Mouse (Mus musculus): Measurements from ENCODE around the gene Prim1. TPM values are rescaled to one million over a fixed set of nuclear protein-coding genes. Genes with fewer than 3 reads are reported as not detected.
"Not testable (repeated sequence)": the region's sequence is repeated elsewhere in the genome, so short reads cannot be mapped to it uniquely, and the experiment has no call there.

The Prim1 gene
- polyA plus RNA-seq, 1 experiment from 2014 or later: 61.6 TPM

GRCm38 (mm10) chr10:128058184-128058583 is 43.2 kb downstream of the Prim1 start:
- peak overlapping the region; percentile 99 for H3K27ac ChIP-seq (replicated peaks; ENCODE audit: low read depth, low read length)
- H3K9me3 ChIP-seq (ENCODE audit: control insufficient read depth, low read length): no peaks in the 10 kb centered on the region
- no peak for DNase-seq (ENCODE audit: low spot score)
- 1% methylated on average over 18 of the region's 18 CpGs for WGBS
- peak overlapping the region; percentile 95 for H3K9ac ChIP-seq (ENCODE audit: low read depth, low read length)
- H3K4me2 ChIP-seq (ENCODE audit: low read depth, low read length): peak overlapping the region; percentile 79
- peaks cover 11% of the 10 kb centered on the region for H3K4me1 ChIP-seq (ENCODE audit: control insufficient read depth, insufficient read depth, low read length)
- H3K27me3 ChIP-seq (replicated peaks; ENCODE audit: control insufficient read depth, insufficient read depth, low read length): no peaks in the 10 kb centered on the region
- peaks cover 13% of the 10 kb centered on the region; the same call in 1 of the 2 replicates for H3K36me3 ChIP-seq (ENCODE audit: control insufficient read depth, insufficient read depth, low read length)
- H3K4me3 ChIP-seq (ENCODE audit: low read depth, low read length): peak overlapping the region; percentile 85
- ATAC-seq (ENCODE audit: low read depth): peak; percentile 10

- H3K27ac ChIP-seq (replicated peaks; ENCODE audit: low read depth, low read length): peak within 1 kb of the TSS; percentile 99
- WGBS: 0% methylated on average over 30 of the region's 72 CpGs
- peak within 1 kb of the TSS; percentile 85 for H3K4me3 ChIP-seq (ENCODE audit: low read depth, low read length)
- peak within 1 kb of the TSS; percentile 79 for H3K4me2 ChIP-seq (ENCODE audit: low read depth, low read length)
- H3K4me1 ChIP-seq (ENCODE audit: control insufficient read depth, insufficient read depth, low read length): peaks cover 11% of the 10 kb centered on the region
- no peaks in the 10 kb centered on the region for H3K27me3 ChIP-seq (replicated peaks; ENCODE audit: control insufficient read depth, insufficient read depth, low read length)
- DNase-seq (ENCODE audit: low spot score): peak; percentile 98
- H3K9ac ChIP-seq (ENCODE audit: low read depth, low read length): peak within 1 kb of the TSS; percentile 95
- H3K9me3 ChIP-seq (ENCODE audit: control insufficient read depth, low read length): no peaks in the 10 kb centered on the region
- peak; percentile 93 for ATAC-seq (ENCODE audit: low read depth)
- peaks cover 16% of the 10 kb centered on the region; the same call in 1 of the 2 replicates for H3K36me3 ChIP-seq (ENCODE audit: control insufficient read depth, insufficient read depth, low read length)
Measured at GRCm38 (mm10) chr10:128058601-128059151, 43.7 kb downstream of the Prim1 start, which contains the start of gene Ptges3. Gene Ptges3 (plus strand): TSS chr10:128058954.

DNA sequence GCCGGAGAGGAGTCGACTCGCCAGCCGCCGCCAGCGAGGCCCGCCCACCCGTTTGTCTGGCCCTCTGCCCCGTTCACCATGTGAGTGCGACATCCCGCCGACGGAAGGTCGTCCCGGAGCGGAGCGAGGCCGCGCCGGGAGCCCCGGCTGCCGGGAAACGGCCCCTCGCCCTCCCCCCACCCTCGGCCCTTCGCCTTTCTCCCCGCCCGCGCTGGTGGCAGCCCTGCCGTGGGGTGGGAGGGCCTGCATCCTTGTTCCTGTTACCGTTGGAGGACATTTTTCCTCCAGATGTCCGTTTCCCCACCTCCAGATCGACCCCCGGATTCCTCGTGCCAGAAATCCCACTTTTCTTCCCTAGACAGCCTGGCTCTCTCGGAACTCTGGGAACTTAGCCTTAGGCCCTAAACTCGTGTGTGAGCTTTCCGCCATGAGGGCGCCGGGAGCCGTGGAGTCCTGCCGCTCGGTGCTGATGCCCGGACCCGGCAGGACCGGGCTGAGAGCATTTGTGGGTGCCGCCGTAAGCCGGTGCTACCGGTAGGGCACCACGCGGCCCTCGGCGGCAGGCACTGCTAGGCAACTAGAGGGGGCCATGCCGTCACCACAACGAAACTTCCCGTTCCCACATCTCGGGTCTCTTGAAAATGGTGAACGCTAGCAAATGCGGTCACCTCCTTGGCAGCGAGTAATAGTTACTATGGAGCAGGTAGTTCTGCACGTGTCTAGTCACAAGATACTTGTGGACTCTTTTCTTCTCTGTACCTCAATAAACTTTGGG is 44.4 kb downstream of the Prim1 start:
- peak; percentile 35 for ATAC-seq (ENCODE audit: low read depth)
- Histone ChIP-seq H3K36me3 (ENCODE audit: control insufficient read depth, insufficient read depth, low read length) (peaks cover 22% of the 10 kb centered on the region; the same call in 1 of the 2 replicates), H3K27me3 (replicated peaks; ENCODE audit: control insufficient read depth, insufficient read depth, low read length) (no peaks in the 10 kb centered on the region), H3K9ac (ENCODE audit: low read depth, low read length) (peak overlapping the region; percentile 95), H3K4me2 (ENCODE audit: low read depth, low read length) (peak overlapping the region; percentile 79), H3K4me1 (ENCODE audit: control insufficient read depth, insufficient read depth, low read length) (peaks cover 11% of the 10 kb centered on the region), H3K4me3 (ENCODE audit: low read depth, low read length) (peak overlapping the region; percentile 85), H3K9me3 (ENCODE audit: control insufficient read depth, low read length) (no peaks in the 10 kb centered on the region), H3K27ac (replicated peaks; ENCODE audit: low read depth, low read length) (peak overlapping the region; percentile 99)
- WGBS: under 1% methylated on average over 32 of the region's 62 CpGs
- peak; percentile 72 for DNase-seq (ENCODE audit: low spot score)

- Histone ChIP-seq H3K9ac (ENCODE audit: low read depth, low read length) (peak overlapping the region; percentile 95), H3K27ac (replicated peaks; ENCODE audit: low read depth, low read length) (no peak overlapping the region)
- WGBS: 81% methylated on average over 5 of the region's 5 CpGs
Measured at GRCm38 (mm10) chr10:128061109-128061508, 46.1 kb downstream of the Prim1 start.

GRCm38 (mm10) chr10:128062221-128062989 is 47.4 kb downstream of the Prim1 start:
- WGBS: 95% methylated on average over 6 of the region's 6 CpGs
- Histone ChIP-seq H3K4me1 (ENCODE audit: control insufficient read depth, insufficient read depth, low read length) (peaks cover 11% of the 10 kb centered on the region), H3K27me3 (replicated peaks; ENCODE audit: control insufficient read depth, insufficient read depth, low read length) (no peaks in the 10 kb centered on the region), H3K27ac (replicated peaks; ENCODE audit: low read depth, low read length) (no peak overlapping the region), H3K9me3 (ENCODE audit: control insufficient read depth, low read length) (no peaks in the 10 kb centered on the region), H3K9ac (ENCODE audit: low read depth, low read length) (no peak overlapping the region), H3K4me3 (ENCODE audit: low read depth, low read length) (no peak overlapping the region), H3K36me3 (ENCODE audit: control insufficient read depth, insufficient read depth, low read length) (peaks cover 39% of the 10 kb centered on the region; the same call in 1 of the 2 replicates), H3K4me2 (ENCODE audit: low read depth, low read length) (no peak overlapping the region)
- ATAC-seq (ENCODE audit: low read depth): no peak
- no peak for DNase-seq (ENCODE audit: low spot score)

More at GRCm38 (mm10) chr10:128061109-128061508, 46.1 kb downstream of the Prim1 start:
- no peaks in the 10 kb centered on the region for H3K9me3 ChIP-seq (ENCODE audit: control insufficient read depth, low read length)
- DNase-seq (ENCODE audit: low spot score) (no peak), ATAC-seq (ENCODE audit: low read depth) (no peak)
- H3K4me2 ChIP-seq (ENCODE audit: low read depth, low read length): peak overlapping the region; percentile 79
- no peaks in the 10 kb centered on the region for H3K27me3 ChIP-seq (replicated peaks; ENCODE audit: control insufficient read depth, insufficient read depth, low read length)
- peaks cover 31% of the 10 kb centered on the region; the same call in 1 of the 2 replicates for H3K36me3 ChIP-seq (ENCODE audit: control insufficient read depth, insufficient read depth, low read length)
- H3K4me1 ChIP-seq (ENCODE audit: control insufficient read depth, insufficient read depth, low read length): peaks cover 11% of the 10 kb centered on the region
- peak overlapping the region; percentile 85 for H3K4me3 ChIP-seq (ENCODE audit: low read depth, low read length)

- H3K9me3 ChIP-seq (ENCODE audit: control insufficient read depth, low read length): no peaks in the 10 kb centered on the region
- 87% methylated on average over 5 of the region's 5 CpGs for WGBS
- H3K4me3 ChIP-seq (ENCODE audit: low read depth, low read length): no peak overlapping the region
- ATAC-seq (ENCODE audit: low read depth) (no peak), DNase-seq (ENCODE audit: low spot score) (no peak)
- no peaks in the 10 kb centered on the region for H3K4me1 ChIP-seq (ENCODE audit: control insufficient read depth, insufficient read depth, low read length)
- H3K27me3 ChIP-seq (replicated peaks; ENCODE audit: control insufficient read depth, insufficient read depth, low read length): no peaks in the 10 kb centered on the region
- no peak overlapping the region for H3K4me2 ChIP-seq (ENCODE audit: low read depth, low read length)
- H3K27ac ChIP-seq (replicated peaks; ENCODE audit: low read depth, low read length): no peak overlapping the region
- H3K36me3 ChIP-seq (ENCODE audit: control insufficient read depth, insufficient read depth, low read length): peaks cover 63% of the 10 kb centered on the region
- no peak overlapping the region for H3K9ac ChIP-seq (ENCODE audit: low read depth, low read length)
Measured at GRCm38 (mm10) chr10:128066072-128066471, 51.1 kb downstream of the Prim1 start.

GRCm38 (mm10) chr10:128069201-128069600 is 54.2 kb downstream of the Prim1 start:
- WGBS: 96% methylated on average over 4 of the region's 4 CpGs

DNA sequence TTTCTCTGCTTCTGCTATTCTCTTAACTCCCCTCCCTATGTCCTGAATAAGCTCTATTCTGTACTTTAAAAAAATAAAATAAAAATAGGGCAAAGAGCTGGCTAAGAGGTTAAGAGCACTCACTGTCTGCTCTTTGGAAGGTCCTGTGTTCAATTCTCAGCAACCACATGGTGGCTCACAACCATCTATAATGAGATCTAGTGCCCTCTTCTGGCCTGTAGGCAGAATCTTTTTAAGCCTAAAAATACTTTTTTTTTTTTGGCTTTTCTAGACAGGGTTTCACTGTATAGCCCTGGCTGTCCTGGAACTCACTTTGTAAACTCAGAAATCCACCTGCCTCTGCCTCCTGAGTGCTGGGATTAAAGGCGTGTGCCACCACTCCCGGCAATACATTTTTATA is 55.5 kb downstream of the Prim1 start:
- H3K9ac ChIP-seq (ENCODE audit: low read depth, low read length); ATAC-seq (ENCODE audit: low read depth); H3K4me1 ChIP-seq (ENCODE audit: control insufficient read depth, insufficient read depth, low read length); H3K4me3 ChIP-seq (ENCODE audit: low read depth, low read length); H3K4me2 ChIP-seq (ENCODE audit: low read depth, low read length); H3K27ac ChIP-seq (replicated peaks; ENCODE audit: low read depth, low read length); H3K9me3 ChIP-seq (ENCODE audit: control insufficient read depth, low read length); H3K27me3 ChIP-seq (replicated peaks; ENCODE audit: control insufficient read depth, insufficient read depth, low read length); DNase-seq (ENCODE audit: low spot score): not testable (repeated sequence)
- peaks cover 79% of the 10 kb centered on the region for H3K36me3 ChIP-seq (ENCODE audit: control insufficient read depth, insufficient read depth, low read length)
- 97% methylated on average over 2 of the region's 2 CpGs for WGBS

More at GRCm38 (mm10) chr10:128069201-128069600, 54.2 kb downstream of the Prim1 start:
- H3K9me3 ChIP-seq (ENCODE audit: control insufficient read depth, low read length): no peaks in the 10 kb centered on the region
- peaks cover 73% of the 10 kb centered on the region for H3K36me3 ChIP-seq (ENCODE audit: control insufficient read depth, insufficient read depth, low read length)
- H3K4me3 ChIP-seq (ENCODE audit: low read depth, low read length): no peak overlapping the region
- ATAC-seq (ENCODE audit: low read depth) (no peak), DNase-seq (ENCODE audit: low spot score) (no peak)
- no peak overlapping the region for H3K27ac ChIP-seq (replicated peaks; ENCODE audit: low read depth, low read length)
- no peak overlapping the region for H3K4me2 ChIP-seq (ENCODE audit: low read depth, low read length)
- H3K4me1 ChIP-seq (ENCODE audit: control insufficient read depth, insufficient read depth, low read length): no peaks in the 10 kb centered on the region
- no peak overlapping the region for H3K9ac ChIP-seq (ENCODE audit: low read depth, low read length)
- no peaks in the 10 kb centered on the region for H3K27me3 ChIP-seq (replicated peaks; ENCODE audit: control insufficient read depth, insufficient read depth, low read length)

All from embryonic facial prominence, embryonic 14.5 days (tissue).